Mouse (Mus musculus): ENCODE data around the gene Pole4.
A peak's percentile ranks its signal among the peaks of the same experiment; 100 is the strongest.

Pole4 gene

DNA sequence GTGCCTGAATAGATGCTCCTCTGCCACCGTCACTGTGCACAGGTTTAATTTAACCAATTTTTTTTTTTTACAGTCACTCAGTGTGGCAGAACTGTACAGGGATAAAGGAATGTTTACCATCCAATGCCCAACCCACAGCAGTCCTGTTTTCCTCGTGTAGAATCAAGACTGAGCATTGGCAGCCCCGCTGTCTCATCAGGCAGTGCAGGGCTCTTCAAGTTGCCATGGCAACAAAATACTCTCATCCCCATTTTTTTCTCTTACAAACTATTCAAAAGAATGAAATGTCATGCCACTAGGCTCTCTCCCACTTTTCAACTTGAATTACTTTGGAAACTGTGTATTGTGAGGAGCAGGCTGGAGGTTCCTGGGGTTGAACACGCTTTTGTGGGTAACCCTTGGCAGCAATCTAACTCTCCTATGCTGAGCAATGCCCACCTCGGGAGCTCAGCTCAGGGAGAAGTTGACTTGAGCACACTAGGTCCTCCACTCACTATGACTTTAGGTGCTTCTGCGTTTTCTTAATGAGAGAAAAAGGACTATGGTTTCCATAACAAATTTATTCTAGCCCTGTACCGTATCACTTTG lies 95.7 kb downstream of the Pole4 start:
- DNase-seq, result no peak

DNA sequence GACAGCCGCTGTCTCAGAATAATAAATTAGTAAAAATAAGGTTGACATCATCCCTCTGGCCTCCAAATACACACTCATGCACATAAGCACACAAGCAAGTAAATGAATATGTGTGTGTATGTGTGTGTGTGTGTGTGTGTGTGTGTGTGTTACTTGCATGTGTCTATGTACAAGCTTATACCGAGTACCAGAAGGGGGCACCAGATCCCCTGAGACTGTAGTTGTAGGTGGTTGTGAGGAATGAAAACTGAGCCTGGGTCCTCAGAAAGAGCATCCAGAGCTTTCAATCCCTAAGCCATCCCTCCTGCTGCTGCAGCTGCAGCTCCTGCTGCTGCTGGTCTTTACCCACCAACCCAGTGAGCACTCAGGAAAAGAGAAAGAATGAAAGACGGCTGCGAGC lies 96.4 kb downstream of the Pole4 start:
- no peak for DNase-seq

DNA sequence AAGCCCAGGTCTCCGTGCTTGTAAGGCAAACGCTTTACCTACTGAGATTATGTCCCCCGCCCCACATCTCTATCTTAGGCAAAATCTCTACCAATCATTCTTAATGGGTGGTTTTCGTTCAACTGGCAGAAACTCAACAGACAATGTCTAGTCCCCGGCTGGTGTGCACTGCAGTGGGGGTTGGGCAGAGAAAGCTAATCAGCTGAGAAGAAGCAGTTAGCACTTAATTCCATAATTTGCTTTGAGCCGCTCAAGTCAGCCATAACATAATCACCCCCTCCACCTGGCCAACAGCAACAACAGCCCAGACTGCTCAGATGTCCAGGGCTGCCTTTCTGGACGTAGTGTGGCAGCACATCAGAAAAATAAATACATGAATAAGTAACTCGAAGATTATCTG lies 100.4 kb downstream of the Pole4 start:
- DNase-seq, result no peak

DNA sequence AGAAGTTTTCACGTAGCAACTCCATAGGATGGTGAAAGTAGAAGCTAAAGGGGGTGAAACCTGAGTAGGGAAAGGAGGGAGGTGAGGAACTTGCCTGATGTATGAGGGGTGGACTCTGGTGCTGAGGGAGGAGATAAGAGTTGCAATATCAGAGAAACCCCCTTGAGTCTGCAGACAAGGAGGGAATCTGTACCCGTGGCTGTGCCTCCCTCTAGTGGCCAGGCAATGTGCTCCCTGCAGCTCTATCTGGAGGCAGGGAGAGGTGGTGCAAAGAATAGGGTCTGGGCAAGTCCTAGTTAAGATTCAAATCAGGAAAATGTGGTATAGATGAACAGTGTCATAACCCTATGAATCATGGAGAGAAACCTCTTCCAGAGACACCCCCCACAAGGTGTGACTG lies 101.5 kb downstream of the Pole4 start:
- peak; percentile 14 for DNase-seq

DNA sequence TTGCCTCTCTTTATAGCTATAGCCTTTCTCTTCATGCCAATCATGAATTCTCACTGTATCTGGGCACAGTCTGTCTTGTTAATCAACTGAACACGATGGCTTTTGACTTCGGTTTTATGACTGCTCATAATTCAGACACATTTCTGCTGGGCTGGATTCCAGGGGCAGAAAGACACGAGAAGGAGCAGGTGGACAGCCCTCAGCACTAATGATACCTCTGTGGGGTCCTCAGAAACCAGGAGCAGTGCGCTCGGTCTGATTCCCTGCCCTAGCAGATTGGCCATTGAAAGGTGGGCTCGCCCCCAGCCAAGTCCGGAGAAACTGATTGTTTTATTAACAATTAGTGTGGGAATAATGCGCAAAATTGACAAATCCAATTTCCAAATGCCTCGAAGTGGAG lies 101.9 kb downstream of the Pole4 start:
- DNase-seq, result no peak

DNA sequence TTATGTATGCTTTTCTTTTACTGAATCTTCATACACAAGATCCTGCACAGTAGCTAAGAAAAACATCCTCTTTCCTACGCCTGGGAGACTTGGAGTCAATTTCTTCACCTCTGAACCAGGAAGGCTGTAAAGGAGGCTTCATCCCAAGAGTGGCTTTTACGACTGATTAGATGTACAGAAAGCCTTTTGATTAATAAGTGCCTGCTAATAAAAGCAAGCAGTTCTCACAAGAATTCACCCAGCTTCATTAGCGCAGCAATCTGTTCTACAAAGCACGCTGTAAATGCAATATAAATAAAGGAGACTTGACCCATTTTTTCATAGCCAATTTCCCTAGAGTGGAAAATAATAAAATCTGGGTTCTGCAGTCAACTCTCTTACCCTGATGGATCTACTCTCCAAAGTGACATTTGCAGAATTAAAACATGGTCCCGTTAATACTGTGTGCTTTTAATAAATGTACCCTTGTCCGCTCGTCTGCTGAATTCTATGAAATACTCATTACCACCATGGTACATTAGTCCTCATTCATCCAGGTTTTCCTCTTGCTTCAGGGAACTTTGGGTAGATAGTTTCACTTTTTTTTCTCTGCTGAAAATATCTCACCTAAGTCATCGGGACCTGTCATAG lies 109.6 kb downstream of the Pole4 start:
- no peak for DNase-seq

DNA sequence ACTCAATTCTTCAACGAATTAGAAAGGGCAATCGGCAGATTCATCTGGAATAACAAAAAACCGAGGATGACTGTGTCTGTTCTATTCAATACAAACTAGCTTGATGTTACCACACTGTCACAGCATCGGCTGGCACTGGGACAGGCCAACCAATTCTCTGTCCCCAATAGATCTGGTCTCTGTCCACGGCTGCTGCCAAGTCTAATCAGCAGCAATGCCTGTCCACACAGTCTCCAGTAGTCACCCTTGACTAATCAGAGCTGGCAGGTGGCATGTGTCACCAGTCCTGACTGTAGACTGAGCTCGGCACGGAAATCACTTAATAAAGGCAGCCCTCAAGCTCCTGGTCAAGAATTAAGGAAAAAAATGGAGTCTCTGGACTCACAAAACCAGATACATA lies 115.8 kb downstream of the Pole4 start:
- DNase-seq, result no peak

DNA sequence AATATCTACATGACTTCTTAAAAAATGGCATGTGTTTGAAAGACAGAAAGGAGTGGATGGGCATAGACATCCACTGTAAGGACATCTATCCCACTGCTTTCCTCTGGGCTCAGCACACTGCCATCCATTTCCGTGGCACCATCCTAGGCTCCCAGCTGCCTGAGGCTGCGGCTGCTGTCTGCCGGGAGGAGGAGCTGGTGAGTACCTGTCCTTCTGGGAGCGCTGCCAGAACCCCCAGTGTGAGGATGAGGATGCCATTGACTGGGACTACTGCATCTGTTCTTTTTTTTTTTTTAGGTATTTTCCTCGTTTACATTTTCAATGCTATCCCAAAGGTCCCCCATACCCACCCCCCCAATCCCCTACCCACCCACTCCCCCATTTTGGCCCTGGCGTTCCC lies 119.8 kb downstream of the Pole4 start:
- no peak for DNase-seq

DNA sequence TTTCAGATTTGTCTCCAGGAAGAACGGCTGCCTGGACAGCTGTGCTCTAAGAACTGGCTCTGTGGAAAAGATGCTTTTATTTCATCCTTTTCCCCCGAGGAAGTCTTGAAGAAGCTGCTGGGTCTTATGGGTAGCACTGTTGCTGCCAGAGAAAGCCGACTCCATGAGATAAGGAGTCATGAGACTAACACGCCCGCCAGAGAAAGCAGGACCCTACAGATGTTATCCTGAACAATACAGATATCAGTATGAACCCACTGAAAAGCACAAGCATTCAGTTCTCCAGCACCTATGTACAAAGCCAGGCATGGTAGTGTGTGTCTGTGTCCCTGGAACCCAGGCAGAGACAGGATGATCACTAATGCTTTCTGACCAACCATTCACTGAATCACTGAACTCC lies 129.7 kb downstream of the Pole4 start:
- no peak for DNase-seq

Measured in thymus, postnatal 14 days (tissue).